Mouse (Mus musculus): ENCODE results near the gene C1s2. TPM values are rescaled to one million over a fixed set of nuclear protein-coding genes. Genes with fewer than 3 reads are reported as not detected.
"Not testable (repeated sequence)": the region's sequence is repeated elsewhere in the genome, so short reads cannot be mapped to it uniquely, and the experiment has no call there.

C1s2 gene
- under 1 TPM; 0.26 to 0.45 TPM for total RNA-seq (2021)

DNA sequence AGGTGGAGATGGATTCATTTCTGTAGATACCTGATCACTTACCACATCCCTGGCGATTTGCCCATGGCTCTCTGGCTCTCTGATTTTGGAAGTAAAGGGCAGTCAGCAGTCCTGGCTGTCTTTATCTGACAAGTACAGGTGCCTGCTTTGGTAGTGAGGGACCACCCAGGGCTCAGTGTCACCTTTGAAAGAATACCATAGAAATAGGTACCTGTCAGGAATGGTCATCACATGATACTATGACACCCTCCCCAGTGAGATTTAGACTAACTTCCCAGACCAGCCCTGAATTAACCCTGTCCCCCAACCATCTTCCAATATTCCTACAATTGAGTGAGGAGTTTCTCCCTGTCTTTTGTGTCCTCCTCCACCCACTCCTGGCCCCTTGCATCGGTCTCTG is at the start of gene C1s2:
Gene C1s2, minus strand, starts transcription at position 101 of the 400 bp plus-strand sequence.
- intact Hi-C loops (cut with DNase I); DNase-seq: not testable (repeated sequence)

DNA sequence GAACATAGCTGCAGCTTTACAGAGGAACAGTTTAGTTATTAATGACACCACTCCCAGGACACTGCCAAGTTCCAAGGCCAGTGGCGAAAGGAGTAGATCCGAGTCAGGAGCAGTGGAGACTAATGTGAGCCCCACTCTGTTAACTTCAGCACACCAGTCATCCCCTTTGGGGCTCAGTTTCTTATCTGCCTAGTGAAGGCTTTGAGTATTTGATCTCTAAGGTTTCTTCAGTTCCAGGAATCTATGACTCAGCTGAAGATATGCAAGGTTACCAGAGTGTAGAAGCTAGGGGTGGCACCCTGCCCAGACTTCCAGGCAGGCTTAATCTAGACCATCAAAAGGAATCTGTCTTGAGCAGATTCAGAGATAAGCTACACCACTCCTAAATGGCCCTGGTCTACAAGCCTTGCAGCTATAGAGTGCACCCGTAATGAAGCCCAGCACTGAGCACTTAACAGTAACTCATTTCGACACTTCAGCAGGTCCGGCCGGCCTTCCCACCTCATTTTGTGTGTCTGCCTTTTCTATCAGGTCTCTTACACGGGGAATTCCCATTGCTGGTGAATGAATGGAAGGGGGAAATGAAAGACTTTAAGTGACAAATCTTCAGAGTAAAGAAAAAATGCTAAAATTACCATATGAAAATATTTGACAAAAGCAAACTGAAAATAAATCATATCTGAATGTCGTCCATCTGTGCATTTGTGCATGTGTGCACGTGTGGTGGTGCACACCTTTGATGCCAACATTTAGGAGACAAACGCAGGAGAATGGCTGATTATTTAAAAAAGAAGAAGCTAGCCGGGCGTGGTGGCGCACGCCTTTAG is 47.9 kb upstream of the C1s2 start:
- DNase-seq, result no peak
- intact Hi-C loops (cut with DNase I), result no loop called here

DNA sequence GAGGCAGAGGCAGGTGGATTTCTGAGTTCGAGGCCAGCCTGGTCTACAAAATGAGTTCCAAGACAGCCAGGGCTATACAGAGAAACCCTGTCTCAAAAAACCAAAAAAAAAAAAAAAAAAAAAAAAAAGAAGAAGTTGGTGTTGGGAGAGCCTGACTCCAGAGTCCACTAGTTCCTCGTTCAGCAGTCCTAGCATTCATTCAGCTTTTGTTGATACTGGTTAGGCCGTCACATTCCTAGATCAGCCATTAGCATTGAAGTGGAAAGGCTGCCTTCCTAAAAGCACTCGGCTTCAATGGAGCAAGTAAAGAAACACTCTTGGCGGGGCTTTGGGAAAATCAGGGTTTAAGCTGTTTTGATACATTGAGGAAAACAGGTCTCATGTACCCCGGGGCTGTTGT is 46.4 kb upstream of the C1s2 start:
- intact Hi-C loops (cut with DNase I); DNase-seq: not testable (repeated sequence)

DNA sequence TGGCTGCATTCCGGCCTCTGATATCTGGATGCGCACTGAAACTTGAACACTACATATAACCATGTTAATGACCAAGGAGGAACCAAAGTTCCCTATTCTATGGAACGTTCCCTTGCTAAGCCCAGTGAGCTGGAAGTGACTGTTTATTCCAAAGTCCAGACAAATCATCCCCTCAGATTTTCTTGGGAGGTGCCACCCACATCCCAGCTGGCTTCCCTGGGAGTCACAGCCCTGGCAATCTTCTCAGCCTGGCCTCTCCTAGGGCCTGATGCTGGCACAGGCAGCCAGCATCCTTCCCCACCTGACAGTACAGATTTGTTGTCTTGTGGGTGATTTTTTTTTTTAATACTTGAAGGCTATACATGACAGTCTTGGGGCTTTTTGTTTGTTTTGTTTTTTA is 43.6 kb upstream of the C1s2 start:
- no peak for DNase-seq
- intact Hi-C loops (cut with DNase I), result no loop called here

DNA sequence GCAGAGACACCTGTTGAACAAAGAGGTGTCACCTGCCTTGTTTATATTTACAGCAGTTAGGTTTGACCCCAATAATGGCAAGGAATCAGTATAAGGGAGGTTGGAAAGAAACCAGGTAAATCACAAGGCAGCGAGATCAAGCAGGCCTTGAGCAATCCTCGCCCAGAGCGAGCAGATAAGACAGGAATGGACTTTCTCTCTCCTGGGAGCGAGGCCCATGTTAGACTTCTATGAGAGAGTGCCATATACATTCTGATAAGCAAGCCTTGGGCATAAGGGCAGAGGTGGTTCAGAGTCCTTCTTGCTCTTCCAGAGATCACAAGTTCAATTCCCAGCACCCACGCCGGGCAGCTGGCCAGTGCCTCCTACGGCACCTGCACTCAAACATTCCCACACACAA is 42.9 kb upstream of the C1s2 start:
- no peak for DNase-seq
- intact Hi-C loops (cut with DNase I), result no loop called here

DNA sequence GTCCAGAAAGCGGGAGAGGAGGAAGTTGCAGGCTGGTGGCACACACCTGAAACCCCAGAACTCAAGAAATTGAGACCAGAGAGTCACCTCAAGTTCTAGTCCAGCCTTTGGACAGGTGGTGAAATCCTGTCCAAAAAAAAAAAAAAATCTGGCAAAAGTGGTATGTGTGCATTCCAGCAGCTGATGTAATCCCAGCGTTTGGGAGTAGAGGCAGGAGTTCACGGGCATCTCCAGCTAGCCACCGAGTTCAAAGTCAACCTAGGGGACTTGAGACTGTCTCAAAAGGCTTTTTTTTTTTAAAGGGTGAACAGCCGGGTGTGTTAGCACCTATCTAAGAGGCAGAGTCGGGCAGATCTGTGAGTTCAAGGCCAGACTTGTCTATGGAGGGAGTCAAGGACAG is 40.3 kb upstream of the C1s2 start:
- intact Hi-C loops (cut with DNase I), result no loop called here
- no peak for DNase-seq

DNA sequence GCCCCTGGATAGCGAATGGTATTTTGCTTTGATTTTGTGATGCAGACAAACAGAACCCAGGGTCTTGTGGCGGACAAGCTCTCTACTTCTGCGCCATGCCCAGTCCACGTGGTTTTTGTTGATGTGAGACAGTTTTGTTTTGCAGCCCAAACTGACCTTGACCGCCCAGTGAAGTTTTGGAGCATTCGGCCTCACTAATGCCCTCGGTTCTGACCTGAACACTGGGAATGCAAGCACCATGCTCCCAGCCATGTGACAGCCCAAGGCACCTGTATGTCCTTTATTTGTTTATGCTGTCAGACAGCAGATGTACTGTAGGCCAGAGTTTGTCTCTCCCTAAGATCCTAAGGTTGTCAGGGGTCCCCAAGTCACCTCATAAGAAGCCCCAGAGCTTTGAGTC is 38.7 kb upstream of the C1s2 start:
- intact Hi-C loops (cut with DNase I), result no loop called here
- no peak for DNase-seq

DNA sequence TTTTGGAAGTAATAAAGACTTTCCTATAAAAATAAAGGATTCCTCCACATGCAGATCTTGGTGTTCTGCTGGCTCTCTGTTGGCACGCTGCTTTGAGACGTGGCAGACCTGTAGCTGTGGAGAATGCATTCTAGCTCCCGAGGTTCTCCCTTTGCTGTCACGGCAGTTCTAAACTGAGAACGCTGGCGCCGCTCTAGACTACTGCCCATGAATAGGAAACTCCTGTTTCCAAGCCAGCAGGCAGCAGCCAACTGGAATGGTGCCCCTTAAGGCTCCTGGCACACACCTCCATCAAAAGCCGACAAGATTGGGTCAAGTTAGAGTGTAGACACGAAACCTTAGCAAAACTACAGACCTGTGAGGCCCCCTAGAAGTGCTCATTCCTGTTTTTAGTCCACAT is 37.7 kb upstream of the C1s2 start:
- intact Hi-C loops (cut with DNase I), result no loop called here
- peak; percentile 71 for DNase-seq

DNA sequence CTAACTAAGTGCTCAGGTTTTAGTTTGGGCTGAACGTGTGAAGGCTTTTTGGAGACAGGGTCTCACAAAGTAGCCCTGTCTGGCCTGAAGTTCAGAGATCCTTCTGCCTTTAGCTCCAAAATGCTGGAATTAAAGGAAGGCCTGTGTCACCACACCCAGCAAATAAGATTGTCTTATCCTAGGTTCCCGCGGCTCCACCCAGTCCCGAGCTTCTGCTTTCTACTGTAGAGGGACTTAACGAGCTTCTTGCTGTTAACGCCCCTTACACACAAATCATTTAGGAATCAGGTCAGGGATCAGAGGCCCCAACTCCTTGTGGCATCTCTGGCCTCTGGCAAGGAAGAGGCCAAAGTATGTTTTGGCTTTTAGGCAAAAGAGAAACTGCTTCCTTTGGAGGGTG is 36.2 kb upstream of the C1s2 start:
- DNase-seq, result no peak
- intact Hi-C loops (cut with DNase I), result no loop called here

DNA sequence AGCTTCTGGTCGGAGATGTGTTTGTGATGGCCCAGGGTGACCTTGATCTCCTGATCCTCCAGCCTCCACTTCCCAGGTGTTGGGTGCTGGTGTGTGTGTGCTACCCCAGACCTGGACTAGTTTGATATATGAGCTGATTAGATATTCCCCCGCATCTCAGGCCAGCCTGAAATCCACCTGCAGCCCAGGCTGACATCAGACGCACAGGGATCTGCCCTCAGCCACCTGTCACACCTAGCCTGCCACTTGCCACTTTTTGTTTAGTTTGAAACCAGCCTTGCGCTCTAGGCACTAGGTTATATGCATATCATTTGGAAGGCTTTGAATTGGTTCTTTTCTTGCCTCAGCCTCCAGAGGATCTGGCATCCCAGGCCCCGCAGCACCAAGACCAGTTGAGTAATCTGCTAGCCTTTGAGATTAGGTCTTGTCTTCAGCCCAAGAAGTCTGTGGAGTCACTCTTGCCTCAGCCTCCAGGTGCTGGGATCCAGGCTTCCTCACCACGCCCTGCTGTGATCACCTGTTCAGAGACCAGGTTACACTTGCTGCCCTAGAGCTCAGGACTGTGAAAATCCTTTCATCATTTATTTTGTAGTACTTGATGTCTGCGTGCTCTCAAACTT is 34.5 kb upstream of the C1s2 start:
- DNase-seq, result no peak
- intact Hi-C loops (cut with DNase I), result no loop called here

DNA sequence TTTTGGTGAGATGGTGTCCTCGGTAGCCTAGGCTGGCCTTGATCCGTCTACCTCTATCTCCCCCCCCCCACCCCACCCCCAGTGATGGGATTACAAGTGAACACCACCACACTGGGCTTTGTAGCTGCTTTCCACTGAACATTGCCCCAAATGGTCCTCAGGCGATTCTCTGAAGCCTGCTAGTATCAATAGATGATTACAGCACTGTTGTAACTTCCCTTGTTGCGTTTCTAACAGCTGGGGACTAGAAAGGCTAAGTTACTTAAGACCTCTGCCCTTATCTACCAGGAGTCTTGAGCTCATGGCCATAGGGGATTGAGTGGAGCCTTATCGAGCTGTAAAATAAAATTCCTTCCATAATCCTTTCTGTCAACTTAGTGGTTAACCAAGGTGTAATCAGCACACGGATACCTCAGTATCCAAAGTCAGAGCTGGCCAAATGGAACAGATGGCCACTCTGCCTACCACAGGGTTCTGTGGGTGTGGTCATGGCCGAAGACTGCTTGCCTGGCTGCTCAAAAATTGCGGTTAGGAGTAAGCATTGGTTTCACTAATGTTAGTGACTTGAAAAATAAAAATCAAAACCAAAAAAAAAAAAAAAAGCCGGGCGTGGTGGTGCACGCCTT is 33.5 kb upstream of the C1s2 start:
- intact Hi-C loops (cut with DNase I), result no loop called here

DNA sequence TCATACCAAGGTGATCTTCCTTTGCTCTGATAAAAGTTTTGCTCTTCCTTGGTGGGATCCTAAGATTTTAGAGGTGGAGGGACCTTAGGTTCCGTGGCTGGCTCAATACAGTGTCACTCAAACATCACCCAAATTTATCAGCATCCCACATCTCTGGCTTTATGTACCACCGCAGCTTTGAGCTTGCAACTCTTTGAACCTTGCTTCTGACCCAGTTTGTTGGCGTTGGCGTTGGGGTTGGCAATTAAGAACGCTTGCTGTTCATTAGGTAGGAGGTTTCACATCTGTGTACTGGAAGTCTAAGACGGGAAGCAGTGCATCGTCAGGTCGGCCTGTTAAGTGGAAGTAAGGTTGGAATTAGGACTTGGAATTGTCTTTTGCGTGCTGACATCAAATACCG is 29.1 kb upstream of the C1s2 start:
- intact Hi-C loops (cut with DNase I), result no loop called here
- DNase-seq, result no peak

More for the DNA sequence above, 33.5 kb upstream of the C1s2 start:
- no peak for DNase-seq

DNA sequence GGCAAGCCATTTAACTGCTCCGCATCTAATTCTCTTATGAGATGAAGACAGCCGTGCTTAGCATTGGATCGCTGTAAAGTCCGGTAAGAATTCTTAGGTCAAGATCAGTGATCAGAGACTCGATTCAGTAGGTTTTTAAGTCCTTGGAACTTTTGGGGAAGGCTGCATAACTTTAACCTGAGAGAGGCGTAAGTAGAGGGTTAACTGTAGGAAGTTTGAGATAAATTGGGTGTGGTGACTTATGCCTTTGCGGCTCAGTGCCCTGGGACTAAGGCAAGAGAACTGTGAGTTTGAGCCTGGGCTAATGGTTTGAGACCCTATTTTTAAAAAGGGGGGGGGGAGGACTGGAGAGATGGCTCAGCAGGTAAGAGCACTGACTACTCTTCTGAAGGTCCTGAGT is 28.4 kb upstream of the C1s2 start:
- DNase-seq, result no peak
- intact Hi-C loops (cut with DNase I), result loop anchor here (5.0 kb wide), 2 partner anchors 78 to 93 kb away; partner anchors contain the start of genes Atn1, Gm45234 and Grcc10

DNA sequence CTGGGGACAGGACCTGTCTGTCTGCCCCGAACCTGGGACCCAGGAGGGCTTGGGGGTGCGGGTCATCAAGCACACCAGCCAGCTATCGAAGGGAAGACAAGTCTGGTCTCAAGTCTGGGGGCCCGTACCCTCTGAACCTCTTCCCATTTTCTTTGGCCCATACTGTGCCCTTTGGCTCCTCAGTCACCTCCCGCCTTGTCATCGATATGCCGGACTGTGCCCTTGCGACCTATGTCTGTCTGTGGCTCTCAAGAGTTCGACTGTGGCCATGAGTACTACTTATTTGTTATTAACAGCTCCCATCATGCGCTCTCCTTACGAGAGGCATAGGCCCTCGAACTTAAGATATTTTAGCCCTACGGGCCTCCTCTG is 27.5 kb upstream of the C1s2 start:
- intact Hi-C loops (cut with DNase I), result loop anchor here (2.0 to 5.0 kb wide), 4 partner anchors 29 to 94 kb away; partner anchors contain the start of genes Atn1, Gm45234 and Grcc10
- DNase-seq, result no peak

DNA sequence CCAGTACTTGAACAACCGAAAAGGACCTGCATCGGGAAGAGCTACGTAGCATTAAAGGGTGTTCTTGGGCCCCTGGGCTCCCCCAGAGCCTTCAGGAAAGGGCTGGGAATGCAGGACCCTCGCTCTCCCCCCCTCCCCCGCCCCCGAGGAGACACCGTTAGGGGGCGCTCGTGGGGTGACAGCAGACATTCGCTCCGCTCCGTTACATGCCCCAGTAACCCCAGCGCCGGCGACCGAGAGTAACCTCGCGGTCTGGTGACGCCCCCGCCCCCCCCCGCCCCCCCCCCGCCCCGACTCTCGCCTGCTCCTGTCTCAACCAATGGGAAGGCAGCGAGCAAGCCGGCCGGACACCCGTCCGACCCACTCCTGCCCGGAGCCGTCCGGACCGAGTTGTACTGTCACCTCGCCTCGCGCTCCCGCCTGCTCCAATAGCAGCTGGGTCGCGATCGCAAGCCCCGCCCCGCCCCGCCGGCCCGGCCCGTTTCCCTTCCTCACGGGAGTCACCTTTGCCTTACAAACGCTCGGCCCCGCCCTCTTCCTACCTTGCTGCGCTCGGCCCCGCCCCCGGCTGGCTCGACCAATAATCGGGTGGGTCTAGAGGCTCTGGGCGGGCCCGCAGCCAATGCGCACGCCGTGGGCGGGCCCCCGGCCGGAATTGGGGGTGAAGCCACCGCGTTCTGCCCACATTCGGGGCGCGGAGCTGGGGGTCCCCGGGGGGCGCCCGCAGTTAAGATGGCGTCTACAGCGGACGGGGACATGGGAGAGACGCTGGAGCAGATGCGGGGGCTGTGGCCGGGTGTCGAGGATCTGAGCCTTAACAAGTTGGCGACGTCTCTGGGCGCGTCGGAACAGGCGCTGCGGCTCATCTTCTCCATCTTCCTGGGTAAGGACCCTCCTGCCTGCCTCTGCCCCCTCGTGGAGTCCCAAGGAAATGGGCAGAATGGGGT is 26.9 kb upstream of the C1s2 start, which contains the start of gene Lpcat3:
Gene Lpcat3, plus strand, starts transcription at position 551 of the 947 bp plus-strand sequence.
- intact Hi-C loops (cut with DNase I), result loop anchor here (2.0 to 5.0 kb wide), 4 partner anchors 30 to 95 kb away; partner anchors contain the start of genes Atn1, Gm45234 and Grcc10
- DNase-seq, result peak; percentile 98 to 99

DNA sequence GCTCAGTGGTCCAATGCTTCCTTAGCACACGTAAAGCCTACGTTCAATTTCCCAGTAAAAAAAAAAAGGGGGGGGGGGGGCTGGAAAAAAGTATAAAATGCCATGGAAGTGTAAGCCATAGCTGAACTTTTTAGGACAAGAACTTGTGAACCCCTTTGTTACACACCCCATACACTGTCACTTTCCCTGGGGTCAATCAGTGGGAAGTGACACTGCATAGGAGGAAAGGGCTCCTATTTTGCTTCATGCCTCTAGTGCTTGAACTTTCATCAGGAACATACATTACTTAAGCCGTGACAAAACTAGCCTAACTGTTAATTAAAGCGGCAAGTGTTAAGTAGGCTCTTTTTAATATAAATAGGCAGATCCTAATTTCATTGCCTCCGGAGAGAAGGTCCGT is 26.1 kb upstream of the C1s2 start:
- DNase-seq, result no peak
- intact Hi-C loops (cut with DNase I), result loop anchor here (2.0 to 5.0 kb wide), 4 partner anchors 31 to 95 kb away; partner anchors contain the start of genes Atn1, Gm45234 and Grcc10

DNA sequence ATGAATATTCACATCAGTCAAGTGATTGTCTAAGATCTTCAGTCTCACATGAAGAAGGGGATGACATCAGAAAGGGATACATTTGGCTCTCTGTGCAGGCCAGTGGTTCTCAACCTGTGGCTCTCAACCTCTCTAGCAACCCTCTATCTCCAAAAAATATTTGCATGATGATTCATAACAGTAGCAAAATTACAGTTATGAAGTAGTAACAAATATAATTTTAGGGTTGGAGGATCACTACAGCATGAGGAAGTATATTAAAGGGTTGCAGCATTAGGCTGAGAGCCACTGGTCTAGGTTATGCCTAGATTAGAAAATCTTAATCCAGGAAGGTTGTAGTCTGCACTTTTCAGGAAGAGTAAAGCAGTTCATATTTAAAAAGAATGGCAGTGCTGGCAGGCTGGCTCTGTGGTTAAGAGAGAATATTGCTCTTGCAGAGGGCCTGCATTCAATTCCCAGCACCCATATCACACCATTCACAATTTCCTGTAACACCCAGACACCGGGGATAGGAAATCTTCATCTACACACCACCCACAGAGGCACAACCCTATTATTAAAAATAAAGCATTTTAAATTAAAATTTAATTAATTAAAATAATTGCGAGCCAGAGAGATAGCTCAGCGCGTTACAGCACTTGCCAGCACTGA is 25.4 kb upstream of the C1s2 start:
- no peak for DNase-seq
- intact Hi-C loops (cut with DNase I), result loop anchor here (5.0 kb wide), 2 partner anchors 81 to 96 kb away; partner anchors contain the start of genes Atn1, Gm45234 and Grcc10

DNA sequence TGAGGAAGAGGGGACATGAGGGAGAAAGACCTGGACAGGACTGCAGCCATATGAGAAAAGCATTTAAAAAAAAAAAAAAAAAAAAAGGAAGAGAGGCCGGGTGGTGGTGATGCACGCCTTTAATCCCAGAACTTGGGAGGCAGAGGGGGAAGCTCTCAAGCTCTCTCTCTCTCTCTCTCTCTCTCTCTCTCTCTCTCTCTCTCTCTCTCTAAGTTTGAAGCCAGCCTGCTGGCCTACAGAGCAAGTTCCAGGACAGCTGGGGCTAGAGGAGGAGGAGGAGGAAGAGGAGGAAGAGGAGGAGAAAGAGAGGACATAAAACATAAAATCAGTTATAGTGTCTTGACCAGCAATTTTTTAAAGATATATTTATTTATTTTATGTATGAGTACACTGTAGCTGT is 22.2 kb upstream of the C1s2 start:
- no peak for DNase-seq
- intact Hi-C loops (cut with DNase I), result no loop called here

DNA sequence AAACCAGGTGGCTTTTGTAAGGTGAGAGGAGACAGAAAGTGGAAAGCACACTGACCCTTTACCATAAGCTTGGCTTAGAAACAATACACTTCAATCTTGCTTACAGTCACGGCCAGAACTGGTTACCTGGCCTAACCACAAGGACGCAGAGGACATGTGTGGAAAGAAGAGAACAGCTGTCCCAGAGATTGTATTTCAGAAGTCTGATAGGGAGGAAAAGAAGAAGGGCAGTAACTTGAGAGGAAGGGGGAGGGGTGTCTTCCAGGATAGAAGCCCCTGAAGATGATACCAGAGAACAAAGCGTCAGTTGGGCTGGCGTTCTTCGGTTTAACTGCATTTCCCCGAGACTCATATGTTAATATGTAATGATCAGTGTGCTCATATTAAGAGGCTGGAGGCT is 20.0 kb upstream of the C1s2 start:
- intact Hi-C loops (cut with DNase I), result no loop called here
- no peak for DNase-seq

DNA sequence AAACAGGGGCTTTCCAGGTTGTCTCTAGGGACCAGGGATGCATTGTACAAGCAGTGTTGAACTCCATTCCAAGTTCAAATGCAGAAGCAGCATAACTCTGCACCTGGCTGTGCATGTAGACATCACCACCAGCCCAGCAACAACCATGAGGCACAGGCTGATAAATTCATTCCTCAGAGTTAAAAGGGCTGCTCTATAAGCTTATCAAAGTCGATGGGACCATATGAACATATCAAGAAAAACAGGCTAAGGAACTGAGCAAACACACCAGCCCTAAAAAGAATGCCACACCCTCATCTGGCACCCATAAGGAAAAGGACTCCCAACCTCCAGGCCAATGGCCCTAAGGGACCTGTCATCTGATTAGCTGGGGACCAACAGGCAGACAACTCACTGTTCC is 10.5 kb upstream of the C1s2 start:
- no peak for DNase-seq
- intact Hi-C loops (cut with DNase I), result no loop called here
